Mouse (Mus musculus): ENCODE data around the gene Lrrc41.

The Lrrc41 gene

DNA sequence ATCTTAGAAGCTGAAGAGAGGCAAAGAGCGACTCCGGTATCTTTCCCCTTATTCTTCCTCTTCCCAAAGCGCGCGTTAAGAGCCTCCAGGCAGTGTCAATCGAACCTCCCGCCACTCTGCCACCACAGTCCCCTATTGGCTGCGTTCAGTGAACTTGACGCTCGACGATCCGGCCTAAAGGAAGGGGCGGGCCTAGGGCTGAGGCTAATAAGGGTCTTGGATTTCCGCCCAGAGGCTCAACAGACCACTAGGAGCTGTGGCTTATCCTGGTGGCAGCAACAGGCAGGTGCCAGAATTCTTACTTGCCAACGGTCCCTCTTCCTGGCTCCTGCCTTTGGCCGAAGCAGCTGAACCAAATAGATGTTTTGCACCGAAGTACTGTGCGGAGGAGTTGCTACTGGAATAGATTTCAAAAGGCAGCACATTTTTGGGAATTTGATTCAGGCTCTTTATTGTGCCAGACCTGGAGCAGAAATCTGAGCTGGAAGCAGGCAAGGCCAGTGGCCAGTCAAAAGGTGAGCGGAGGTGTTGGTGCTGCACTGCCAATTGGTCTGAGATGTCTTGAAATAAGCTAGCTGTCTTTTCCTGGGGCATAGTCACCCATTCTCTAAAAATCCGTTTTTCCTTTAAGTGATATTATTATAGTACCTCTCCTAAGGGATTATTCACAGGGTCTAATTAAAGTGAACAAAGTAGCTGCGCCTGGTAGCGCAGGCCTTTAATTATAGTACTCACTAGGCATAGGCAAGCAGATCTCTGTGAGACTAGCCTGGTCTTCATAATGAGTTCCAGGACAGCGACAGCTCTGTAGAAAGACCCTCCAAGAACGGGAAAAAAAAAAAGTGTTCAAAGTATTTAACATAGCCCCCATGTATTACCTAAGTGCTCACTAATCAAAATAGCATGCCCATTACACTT is 48.8 kb downstream of the Lrrc41 start, which contains the start of the genes Rad54l and Pomgnt1:
Rad54l (minus strand) TSS at position 89 of the 918 bp plus-strand sequence.
Pomgnt1 (plus strand) TSS at position 239 of the 918 bp plus-strand sequence.
- H3K27me3 ChIP-seq (ENCODE audit: control insufficient read depth, insufficient read depth, low read length, poor library complexity, severe bottlenecking), result no peaks in the 10 kb centered on the region
- H3K36me3 ChIP-seq (ENCODE audit: control insufficient read depth, insufficient read depth, low read length, poor library complexity, severe bottlenecking), result no peaks in the 10 kb centered on the region; the same call in 1 of the 2 replicates
- DNase-seq (ENCODE audit: low read depth, low spot score), result peak; percentile 84

DNA sequence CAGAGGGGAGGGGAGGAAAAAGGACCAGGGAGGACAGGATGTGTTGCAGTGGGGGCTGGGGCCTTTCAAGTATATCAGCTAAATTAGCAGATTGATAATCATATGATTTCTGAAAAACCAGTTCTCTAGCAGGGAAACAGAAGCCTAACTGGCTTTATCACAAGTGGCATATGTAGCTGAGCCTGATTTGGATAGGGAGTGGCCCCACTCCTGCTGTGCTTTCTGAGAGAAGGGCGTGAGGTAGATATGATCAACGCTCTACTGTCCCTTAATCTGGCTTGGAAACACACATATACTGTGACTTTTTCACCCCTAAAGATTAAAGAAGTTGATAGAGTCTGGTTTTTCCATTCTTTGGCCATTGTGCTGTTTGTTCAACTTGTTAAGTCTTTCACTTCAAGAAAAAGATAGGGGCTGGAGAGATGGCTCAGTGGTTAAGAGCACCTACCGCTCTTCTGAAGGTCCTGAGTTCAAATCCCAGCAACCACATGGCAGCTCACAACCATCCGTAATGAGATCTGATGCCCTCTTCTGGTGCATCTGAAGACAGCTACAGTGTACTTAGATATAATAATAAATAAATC is 50.8 kb downstream of the Lrrc41 start:
- Histone ChIP-seq H3K27me3 (ENCODE audit: control insufficient read depth, insufficient read depth, low read length, poor library complexity, severe bottlenecking) (no peaks in the 10 kb centered on the region), H3K36me3 (ENCODE audit: control insufficient read depth, insufficient read depth, low read length, poor library complexity, severe bottlenecking) (no peaks in the 10 kb centered on the region; the same call in 1 of the 2 replicates)
- no peak for DNase-seq (ENCODE audit: low read depth, low spot score)

- no peaks in the 10 kb centered on the region; the same call in 1 of the 2 replicates for H3K36me3 ChIP-seq (ENCODE audit: control insufficient read depth, insufficient read depth, low read length, poor library complexity, severe bottlenecking)
- no peak for DNase-seq (ENCODE audit: low read depth, low spot score)
- H3K27me3 ChIP-seq (ENCODE audit: control insufficient read depth, insufficient read depth, low read length, poor library complexity, severe bottlenecking), result no peaks in the 10 kb centered on the region
Measured at GRCm38 (mm10) chr4:116127956-116128355, 52.9 kb downstream of the Lrrc41 start.

DNA sequence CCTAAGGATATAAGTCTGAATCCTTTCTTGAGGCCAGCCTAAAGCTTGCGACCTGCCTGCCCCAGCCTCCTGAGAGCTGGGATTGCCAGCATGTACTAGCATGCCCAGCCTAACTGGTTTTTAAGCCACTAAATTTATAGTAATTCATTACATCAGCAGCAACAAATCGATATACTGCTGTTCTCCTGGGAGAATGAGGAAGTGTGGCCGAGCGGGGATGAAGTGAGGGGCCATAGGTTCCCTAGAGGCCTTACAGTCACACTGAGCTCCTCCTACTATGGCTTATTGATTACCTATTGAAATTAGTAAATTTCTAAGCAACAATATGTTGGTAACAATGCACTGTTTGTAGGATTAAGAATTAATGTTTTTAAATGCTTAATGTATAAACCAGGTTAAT is 58.1 kb downstream of the Lrrc41 start:
- Histone ChIP-seq H3K27me3 (ENCODE audit: control insufficient read depth, insufficient read depth, low read length, poor library complexity, severe bottlenecking) (no peaks in the 10 kb centered on the region), H3K36me3 (ENCODE audit: control insufficient read depth, insufficient read depth, low read length, poor library complexity, severe bottlenecking) (no peaks in the 10 kb centered on the region)
- no peak for DNase-seq (ENCODE audit: low read depth, low spot score)

DNA sequence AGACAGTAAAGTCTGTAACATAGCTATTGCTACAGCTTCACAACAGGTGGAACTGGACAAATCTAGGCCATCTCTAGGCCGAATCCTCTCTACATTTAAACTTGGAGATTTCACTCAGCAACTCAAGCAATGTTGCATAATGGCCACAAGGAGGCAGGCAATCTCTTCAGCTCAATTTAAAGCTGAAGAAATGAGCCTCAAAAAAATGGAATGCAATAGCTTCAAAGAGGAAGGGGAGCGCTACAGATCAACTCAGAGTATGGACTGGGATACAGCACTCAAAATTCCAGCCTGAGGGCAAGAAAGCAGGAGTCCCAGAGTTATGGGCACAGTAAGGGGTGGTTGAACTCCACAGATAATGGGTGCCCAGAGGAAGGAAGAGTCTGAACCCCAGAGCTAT is 59.9 kb downstream of the Lrrc41 start:
- Histone ChIP-seq H3K27me3 (ENCODE audit: control insufficient read depth, insufficient read depth, low read length, poor library complexity, severe bottlenecking) (no peaks in the 10 kb centered on the region), H3K36me3 (ENCODE audit: control insufficient read depth, insufficient read depth, low read length, poor library complexity, severe bottlenecking) (no peaks in the 10 kb centered on the region)
- DNase-seq (ENCODE audit: low read depth, low spot score), result peak; percentile 66

DNA sequence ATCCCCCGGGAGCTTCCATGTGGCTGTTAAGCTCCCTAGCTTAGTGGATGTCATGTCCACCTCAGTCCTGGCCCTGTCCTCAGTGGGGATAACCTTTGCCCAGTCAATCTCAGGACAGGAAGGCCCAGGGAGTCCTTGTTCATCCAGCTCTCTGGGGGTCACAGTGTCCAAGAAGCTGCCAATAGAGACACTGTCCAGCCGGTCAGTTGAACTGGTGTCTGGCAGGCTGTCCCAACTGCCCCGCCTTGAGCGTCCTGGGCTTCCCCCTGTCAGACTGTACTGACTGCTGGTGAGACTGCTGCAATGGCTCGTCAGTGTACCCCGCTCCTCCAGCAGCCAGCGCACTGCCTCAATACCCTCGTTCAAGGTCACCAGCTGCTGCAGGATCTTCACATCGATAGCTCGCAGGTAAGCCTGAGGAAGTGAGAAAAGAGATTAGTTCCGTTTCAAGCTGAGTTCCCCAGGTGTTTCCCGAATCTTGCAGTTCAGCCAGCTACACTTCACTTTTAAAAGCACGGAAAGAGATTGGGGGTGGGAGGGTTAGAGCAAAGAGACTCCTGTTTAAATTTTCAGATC is 62.4 kb downstream of the Lrrc41 start:
- DNase-seq (ENCODE audit: low read depth, low spot score), result peak; percentile 76
- Histone ChIP-seq H3K27me3 (ENCODE audit: control insufficient read depth, insufficient read depth, low read length, poor library complexity, severe bottlenecking) (no peaks in the 10 kb centered on the region), H3K36me3 (ENCODE audit: control insufficient read depth, insufficient read depth, low read length, poor library complexity, severe bottlenecking) (no peaks in the 10 kb centered on the region)

GRCm38 (mm10) chr4:116140801-116141574 is 65.9 kb downstream of the Lrrc41 start:
- H3K27me3 ChIP-seq (ENCODE audit: control insufficient read depth, insufficient read depth, low read length, poor library complexity, severe bottlenecking), result no peaks in the 10 kb centered on the region
- no peaks in the 10 kb centered on the region for H3K36me3 ChIP-seq (ENCODE audit: control insufficient read depth, insufficient read depth, low read length, poor library complexity, severe bottlenecking)
- DNase-seq (ENCODE audit: low read depth, low spot score), result no peak

DNA sequence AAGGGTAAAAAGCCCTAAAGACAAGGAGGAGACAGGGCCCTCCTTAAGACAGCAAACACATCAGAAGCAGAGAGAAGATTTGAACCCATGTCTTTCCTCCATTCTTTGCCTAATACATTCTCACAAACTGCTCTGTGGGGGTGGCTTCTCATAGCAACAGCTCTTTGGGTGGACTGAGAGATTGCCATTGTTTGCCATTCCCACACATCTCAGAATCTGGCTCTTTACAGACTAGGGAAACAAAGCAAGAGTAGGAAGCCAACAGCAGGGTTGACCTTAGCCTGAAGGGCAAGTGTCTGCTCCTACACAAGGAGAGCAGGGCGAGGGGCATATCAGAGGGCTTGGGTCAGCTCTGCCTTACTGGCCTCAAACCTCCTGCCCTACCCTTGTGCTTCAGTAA is 66.7 kb downstream of the Lrrc41 start:
- no peak for DNase-seq (ENCODE audit: low read depth, low spot score)
- Histone ChIP-seq H3K36me3 (ENCODE audit: control insufficient read depth, insufficient read depth, low read length, poor library complexity, severe bottlenecking) (no peaks in the 10 kb centered on the region), H3K27me3 (ENCODE audit: control insufficient read depth, insufficient read depth, low read length, poor library complexity, severe bottlenecking) (no peaks in the 10 kb centered on the region)

- Histone ChIP-seq H3K36me3 (ENCODE audit: control insufficient read depth, insufficient read depth, low read length, poor library complexity, severe bottlenecking) (no peaks in the 10 kb centered on the region), H3K27me3 (ENCODE audit: control insufficient read depth, insufficient read depth, low read length, poor library complexity, severe bottlenecking) (no peaks in the 10 kb centered on the region)
- DNase-seq (ENCODE audit: low read depth, low spot score), result no peak
Measured at GRCm38 (mm10) chr4:116142269-116142668, 67.2 kb downstream of the Lrrc41 start.

- Histone ChIP-seq H3K27me3 (ENCODE audit: control insufficient read depth, insufficient read depth, low read length, poor library complexity, severe bottlenecking) (no peaks in the 10 kb centered on the region), H3K36me3 (ENCODE audit: control insufficient read depth, insufficient read depth, low read length, poor library complexity, severe bottlenecking) (no peaks in the 10 kb centered on the region)
- DNase-seq (ENCODE audit: low read depth, low spot score), result peak; percentile 31
Measured at GRCm38 (mm10) chr4:116143317-116143811, 68.3 kb downstream of the Lrrc41 start.

DNA sequence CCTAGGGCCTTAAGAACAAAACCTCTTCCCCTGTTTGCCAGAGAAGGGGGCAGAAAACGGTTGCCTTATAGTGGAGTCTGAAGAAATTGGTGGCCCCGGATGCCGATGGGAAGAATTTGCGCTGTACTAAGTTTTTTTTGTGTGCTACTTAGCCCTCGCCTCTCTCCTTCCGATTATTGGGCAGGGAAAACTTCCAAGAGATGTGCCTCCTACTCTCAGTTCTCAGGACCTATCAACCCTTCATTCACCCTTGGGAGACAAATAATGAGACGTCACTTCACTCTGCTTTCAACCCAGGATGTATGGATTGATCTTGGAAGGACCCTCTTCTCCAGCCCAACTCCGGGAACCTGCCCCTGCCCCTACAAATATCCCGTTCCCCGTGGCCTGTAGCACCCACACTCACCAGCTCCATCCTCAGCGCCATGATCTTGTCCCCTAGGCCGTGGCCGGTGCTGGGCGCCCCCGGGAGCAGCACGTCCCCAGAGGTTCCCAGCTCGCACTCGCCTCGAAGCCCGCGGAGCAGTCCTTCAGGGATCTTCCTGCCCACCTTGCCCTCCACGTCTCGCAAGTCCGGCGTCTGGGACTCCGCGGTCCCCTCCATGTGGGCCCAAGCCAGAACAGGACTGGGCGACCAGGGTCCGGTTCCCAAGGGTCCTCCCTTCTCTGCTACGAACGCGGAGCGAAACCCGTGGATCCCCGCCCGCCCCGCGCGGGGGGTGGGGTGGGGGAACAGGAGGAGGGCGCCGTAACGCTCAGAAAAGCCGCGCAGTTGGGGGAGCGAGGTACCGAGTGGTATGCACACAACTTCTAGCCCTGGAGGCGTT is 69.0 kb downstream of the Lrrc41 start:
- H3K27me3 ChIP-seq (ENCODE audit: control insufficient read depth, insufficient read depth, low read length, poor library complexity, severe bottlenecking), result no peaks in the 10 kb centered on the region
- DNase-seq (ENCODE audit: low read depth, low spot score), result peak; percentile 49
- no peaks in the 10 kb centered on the region for H3K36me3 ChIP-seq (ENCODE audit: control insufficient read depth, insufficient read depth, low read length, poor library complexity, severe bottlenecking)
